Mouse (Mus musculus): ENCODE measurements at regions not wholly inside any gene's neighbourhood (a gene's known extent, or its start where the extent isn't known, plus 50 kb on each side); places are given as distances from the start of the nearest gene placed in this dataset.

DNA sequence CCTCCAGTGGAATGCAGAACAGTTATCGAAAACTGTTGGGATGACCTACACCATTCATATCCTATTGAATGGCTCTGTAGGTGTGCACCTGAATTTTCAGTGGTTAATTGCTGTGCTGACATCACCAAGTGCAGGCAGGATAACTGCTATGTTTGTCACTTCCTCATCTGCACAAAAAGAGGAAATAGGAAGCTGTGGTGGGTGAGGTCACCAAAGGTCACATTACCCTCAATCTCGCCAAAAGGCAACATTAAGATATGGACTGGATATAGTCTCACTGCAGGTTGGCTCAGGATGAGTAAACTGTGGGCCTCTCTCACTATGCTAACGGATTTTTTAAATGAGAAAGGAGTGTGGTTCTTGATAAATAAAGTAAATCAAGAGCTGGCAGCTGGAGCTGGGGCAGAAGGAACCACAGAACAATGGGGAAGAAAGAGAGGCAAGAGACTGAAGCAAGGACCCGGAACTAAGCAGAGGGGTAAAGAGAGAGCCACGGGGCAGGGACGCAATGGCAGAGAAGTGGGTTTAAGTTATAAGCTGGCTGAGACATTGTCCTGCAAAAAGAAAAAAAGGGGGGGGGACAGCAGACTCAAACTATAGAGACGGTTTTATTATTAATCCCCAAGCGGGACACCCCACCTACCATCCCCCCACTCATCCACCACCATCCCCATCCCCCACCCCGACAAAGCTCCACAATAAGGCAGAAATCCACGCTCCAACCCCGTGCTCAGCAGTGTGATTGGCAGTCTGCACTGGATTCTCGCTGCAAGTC is 109.6 kb upstream of the Zdhhc25 start:
- DNase-seq: no peak

DNA sequence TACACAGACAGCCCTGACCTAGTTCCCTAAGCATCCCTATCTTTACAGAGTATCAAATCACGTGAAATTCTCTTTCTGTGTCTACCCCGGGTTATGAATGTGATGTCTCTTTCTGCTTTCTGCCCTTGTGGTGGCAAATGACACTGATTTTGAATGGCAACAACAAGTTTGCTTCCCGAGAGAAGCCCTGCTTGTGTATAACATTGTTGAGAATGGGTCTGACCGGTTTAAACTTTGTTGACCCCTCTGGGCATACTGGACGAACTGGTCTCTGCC is 109.1 kb upstream of the Zdhhc25 start:
- no peak for DNase-seq

DNA sequence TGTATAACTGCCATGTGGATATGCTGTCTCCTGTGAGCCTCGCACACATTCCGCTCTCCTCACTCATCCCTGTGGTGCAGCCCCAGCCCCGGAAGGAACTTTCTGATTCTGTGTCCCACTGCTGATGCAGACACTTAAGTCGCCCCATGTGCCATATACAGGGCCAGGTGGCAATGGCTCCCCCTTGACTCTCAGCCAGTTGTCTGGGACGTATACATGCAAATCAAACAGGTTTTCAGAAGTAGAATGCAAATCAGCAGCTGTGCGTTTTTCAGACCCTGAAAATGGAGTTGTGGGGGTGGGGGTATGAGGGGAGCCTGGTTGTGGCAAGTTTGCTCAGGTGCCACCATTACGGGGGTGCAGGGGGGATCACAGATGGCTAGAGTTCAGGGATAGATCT is 102.1 kb upstream of the Zdhhc25 start:
- no peak for DNase-seq

DNA sequence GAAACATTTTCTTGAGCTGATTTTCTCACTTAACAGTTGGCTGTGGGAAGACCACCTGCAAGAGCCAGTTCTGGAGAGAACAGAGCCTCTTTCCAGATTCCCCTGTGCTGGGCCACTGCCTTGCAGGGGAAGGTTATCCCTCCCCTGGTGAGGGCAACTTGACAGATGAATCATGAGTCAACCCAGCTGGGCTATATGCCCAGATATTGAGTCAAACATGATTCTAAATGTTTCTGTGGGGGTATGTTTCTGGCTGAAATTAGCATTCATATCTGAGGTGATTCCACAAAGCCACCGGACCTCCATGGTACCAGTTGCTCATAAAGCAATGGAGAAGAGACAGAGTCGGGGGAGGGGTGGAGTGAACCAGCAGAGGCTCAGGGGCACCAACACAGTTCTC is 97.8 kb upstream of the Zdhhc25 start:
- DNase-seq: no peak

DNA sequence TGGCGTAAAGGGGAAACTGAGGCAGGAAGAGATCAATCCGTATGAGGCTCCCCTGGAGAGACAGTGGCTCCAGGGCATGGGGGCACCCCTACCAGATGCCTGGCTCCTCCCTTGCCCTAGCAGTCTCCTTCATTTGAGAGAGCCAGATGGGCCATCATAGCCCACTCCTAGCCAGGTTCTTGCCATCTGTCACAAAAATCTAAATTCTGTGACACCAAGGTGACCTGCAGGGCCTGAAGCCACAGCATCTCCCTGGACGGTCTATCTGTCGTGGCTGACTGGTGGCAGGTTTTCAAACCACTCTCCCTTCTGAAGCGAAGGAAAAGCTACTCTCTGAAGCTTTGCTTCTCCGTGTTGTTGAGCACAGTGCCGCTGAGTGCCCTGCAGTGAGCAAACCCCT is 96.2 kb upstream of the Zdhhc25 start:
- DNase-seq: no peak

DNA sequence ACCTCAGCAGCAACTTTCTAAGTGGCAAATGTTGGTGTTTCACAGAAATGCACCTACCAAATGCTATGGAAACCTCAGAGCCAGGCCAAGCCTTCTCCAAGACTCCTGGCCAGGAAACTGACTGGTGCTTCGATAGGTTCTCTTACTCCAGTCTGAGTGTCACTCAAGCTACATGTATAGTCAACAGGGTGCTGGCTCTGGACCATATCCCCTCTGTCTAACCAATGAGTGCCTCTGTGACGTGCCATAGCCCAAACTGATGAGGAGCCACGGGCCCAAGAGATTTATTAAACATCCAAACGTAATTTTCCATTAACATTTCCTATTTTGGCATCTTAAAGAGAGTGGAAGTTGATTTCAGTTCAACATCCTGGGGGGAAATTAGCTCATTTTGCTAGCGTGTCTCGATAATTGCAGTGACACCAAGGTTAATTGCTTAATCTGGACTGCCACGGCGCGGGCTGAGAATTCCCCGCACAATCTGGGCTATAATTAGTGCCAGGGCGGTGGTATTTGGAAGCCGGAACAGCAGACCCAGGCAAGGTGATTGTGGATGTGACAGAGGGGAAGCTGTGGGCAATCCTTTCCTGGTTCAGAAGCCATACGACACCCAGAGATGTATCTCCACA is 94.5 kb upstream of the Zdhhc25 start:
- no peak for DNase-seq

DNA sequence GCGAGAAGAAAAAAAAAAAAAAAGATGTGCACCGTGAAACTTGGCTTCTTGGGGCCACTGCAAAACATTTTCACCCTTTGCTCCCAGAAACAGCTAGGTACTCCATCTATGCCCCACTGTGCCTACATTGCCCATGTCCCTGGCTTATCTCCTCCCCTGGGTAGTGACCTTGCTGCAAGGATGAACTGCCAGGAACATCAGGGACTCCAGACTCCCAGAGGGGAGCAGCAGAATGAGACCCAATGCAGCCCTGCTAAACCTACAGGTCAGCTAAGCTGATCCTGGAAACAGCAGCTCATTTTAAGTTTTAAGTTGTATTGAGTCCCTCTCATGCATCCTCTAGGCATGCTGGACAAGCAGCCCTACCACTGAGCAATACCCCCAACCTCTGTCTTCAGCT is 92.2 kb upstream of the Zdhhc25 start:
- DNase-seq: no peak

DNA sequence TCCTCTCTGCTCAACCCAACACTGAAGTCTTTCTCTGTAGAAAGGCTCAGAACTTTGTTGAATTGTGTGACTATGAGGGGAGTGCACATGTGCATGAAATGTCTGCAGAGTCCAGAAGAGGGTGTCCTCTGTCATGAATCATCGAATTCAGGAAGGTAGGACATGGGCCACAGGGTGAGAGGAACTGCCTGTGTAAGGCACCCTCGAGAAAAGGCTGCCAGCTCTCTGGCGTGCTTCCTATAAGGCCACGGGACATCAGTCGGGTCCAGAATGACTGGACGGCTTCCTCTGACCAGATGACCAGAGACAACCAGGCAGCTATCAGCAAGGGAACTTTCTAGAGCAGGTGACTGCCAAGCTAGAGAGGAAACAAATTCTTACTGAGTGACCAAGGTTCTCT is 91.1 kb upstream of the Zdhhc25 start:
- peak; percentile 67 for DNase-seq

DNA sequence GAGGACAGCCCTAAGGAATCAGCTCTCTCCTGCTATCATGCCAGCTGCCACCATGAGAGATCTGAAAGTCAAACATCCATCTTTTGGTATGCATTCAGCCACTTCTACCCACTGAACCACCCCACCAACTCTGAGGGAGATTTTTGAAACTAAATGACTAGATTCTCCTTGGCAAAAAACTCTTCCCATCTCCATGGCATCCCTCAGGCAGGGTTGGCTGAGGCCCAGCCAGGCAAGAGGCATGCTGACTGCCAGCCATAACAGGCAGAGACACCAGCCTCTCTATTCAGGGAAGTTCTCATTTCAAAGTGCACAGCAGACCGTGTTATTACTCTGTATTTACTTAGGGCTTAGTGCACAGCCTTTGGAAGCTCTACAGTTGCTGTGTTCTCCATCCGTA is 90.5 kb upstream of the Zdhhc25 start:
- DNase-seq: peak; percentile 49

DNA sequence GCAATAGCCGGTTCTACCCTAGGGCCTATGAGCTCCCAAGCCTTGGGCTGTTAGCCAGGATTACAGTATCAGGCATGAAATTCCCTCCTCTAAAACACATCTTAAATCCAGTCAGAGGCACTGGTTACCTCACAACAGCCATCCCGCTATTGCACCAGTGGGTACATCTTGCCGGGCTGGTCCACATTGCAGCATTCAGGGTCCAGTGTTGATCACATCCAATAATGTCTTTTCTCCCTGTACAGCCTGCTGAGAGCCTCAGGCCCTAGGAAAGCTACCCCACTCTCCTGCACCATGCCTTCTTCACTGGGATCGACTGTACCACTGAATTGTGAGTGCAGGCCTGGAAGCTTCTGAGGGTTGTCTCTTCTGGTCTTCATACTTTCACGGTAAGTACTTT is 86.0 kb upstream of the Zdhhc25 start:
- DNase-seq: no peak

DNA sequence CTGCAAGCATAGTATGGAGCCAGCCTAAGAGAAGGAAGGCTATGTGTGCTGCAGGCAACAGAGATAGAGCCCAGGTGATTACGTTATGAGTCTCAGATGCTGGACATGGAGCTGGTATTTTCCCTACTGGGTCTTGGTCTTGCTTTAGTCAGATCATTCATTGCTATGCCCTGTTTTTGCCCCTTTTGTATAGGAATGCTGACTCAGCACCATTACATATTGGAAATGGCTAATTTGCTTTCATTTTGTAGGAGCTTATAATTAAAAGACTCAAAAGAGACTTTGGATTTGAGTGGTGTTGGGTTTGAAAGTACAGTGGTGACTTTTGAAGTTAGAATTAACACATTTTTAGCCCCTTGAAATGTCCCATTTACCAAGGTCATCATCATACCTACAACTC is 68.9 kb upstream of the Zdhhc25 start:
- DNase-seq: no peak

DNA sequence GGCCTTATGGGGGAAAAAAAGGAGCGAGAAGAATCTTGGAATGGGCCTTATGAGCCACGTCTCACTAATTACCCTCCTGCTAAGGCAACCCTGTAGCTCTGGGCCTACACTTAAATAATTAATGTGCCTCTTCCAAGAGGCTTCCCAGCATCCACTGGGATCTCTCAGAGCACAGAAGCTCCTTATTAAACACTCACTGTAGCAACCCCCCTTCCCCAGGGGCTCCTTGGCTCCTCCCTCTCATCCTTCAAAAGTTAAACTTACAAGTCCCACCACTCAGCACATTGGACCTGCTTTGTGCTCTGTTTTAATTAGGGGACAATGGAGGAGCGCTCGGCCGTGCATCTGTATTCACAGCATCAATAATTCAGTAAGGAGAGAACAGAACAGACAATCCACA is 68.1 kb upstream of the Zdhhc25 start:
- DNase-seq: no peak

DNA sequence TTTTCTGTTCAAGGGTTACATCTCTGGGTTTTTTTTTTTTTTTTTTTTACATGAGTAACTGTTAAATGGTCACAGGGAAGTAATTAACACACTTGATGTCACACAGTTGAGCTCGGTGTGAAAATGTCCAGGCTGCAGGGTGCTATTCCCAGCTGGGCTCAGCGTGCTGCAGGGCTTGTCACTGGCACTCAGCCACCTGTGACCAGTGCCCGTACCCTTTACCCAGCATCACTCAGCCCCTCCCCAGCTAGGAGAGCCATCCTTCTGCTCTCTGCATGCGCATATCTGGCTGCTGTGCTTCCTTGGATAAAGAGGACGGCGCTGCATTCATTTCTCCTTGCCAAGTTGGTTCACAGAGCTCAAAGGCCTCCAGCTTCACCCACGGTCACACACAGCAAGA is 66.7 kb upstream of the Zdhhc25 start:
- DNase-seq: no peak

DNA sequence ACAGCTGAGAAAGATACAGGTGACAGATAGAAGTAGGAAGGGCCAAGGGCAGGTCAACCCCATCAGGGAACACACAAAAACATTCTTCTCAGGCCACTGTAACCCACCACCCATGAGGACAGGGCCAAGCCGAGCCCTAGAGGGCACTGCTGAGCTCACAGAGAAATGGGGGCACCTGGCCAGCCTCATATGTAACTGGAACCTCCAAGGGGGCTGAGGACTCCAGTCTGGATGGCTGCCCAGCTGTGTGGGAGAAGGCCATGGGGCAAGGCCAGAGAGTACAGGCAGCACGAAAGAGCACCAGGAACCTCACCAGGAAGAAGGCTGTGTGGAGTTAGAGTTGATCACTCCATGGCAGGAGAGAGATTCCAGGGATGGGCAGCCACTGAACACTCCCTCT is 64.6 kb upstream of the Zdhhc25 start:
- DNase-seq: no peak

DNA sequence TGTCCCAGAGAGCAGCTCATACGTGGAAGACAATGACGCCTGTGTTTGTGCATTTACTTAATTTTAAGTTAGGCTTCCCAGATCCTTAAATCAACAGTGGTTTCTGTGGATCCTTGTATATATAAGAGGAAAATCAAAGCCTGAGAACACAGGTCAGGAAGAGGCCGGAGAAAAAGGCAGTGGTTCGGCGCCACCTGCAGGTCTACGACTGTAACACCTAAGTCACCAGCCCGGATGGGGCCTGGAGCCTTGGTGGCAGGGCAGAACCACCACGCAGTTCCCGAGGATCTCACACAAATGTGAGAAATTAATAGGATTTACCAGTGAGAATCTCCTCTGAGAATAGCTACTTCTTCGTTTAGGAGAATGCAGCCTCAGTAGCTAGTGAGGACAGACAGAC is 62.9 kb upstream of the Zdhhc25 start:
- no peak for DNase-seq

DNA sequence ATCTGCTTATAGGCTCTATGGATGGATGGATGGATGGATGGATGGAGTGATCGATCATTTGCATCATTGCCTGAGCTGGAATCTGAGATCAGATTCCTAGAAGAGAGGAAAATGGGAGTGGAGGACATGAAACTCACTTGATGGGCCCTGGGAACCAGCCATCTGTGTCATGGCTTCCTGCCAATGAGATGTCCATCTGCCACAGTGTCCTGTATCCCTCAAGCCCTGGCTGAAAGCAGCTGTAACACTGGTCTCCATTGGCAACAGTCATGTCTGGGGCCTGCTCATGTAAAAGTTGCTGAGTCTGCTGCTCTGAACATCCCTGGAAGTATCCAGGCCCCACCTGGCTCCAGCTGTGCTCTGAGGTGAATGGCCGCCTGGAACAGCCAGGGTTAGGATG is 57.5 kb upstream of the Zdhhc25 start:
- peak; percentile 86 for DNase-seq

DNA sequence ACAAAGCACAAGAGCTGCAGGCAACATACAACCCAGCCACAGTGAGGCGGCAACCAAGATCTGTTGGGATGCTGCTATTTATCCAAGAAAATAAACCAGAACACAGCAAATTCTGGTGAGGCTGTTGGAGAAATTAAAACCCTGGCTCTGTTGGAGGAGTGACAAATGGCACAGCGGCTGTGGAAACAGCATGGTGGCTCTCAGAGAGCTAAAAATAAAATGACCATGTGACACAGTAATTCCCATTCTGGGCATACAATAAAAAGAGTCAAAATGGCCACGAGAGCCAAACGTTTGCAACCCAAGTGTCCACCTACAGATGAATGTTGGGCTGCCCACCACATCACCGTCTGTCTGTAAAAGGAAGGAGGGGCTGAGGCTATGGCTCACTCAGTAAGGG is 55.9 kb upstream of the Zdhhc25 start:
- DNase-seq: peak; percentile 88

DNA sequence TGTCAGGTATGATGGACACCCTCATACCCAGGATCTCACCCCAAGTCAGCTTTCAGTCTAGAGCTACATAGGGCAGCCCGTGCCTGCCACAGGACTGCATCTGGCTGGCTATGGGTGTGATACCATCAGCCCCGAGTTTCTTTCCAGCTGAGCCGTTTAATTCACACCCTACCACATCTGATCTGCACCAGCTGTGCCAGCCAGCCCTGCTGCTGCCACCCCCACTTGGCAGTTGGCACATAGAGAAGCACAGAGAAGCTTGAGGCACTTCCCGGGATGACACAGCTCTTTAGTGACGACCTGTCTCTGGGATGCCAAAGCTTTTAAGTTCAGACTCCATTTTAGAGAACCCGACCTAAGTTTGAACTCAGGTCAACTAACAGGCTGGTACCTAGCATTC is 51.8 kb upstream of the Zdhhc25 start:
- peak; percentile 32 for DNase-seq

Measured in cerebellum, adult 11-12 months (tissue).